Mouse (Mus musculus): ENCODE results near the gene Dnm3. TPM values are rescaled to one million over a fixed set of nuclear protein-coding genes. Genes with fewer than 3 reads are reported as not detected.

Gene Dnm3
- polyA plus RNA-seq, 1 experiment from 2014 or later = 2.8 TPM

- Histone ChIP-seq H3K9me3 (ENCODE audit: control insufficient read depth, low read length) (no peaks in the 10 kb centered on the region), H3K36me3 (ENCODE audit: control insufficient read depth, insufficient read depth, low read length) (no peaks in the 10 kb centered on the region), H3K9ac (ENCODE audit: low read length) (no peak overlapping the region), H3K4me1 (replicated peaks; ENCODE audit: control insufficient read depth, insufficient read depth, low read length) (0 out of 2 replicates have a peak, but pooled peaks cover 7% of the 10 kb centered on the region), H3K4me3 (ENCODE audit: low read length) (no peak overlapping the region), H3K27me3 (ENCODE audit: control insufficient read depth, insufficient read depth, low read depth, low read length) (peaks cover 19% of the 10 kb centered on the region), H3K27ac (ENCODE audit: low read length) (no peak overlapping the region), H3K4me2 (ENCODE audit: low read depth, low read length) (no peak overlapping the region)
- WGBS = 60% methylated on average over 1 of the region's 1 CpGs
- no peak for ATAC-seq (ENCODE audit: low read depth)
These were observed 4.9 kb downstream of the Dnm3 start for GRCm38 (mm10) chr1:162472949-162473348.

GRCm38 (mm10) chr1:162471089-162471488 lies 6.7 kb downstream of the Dnm3 start:
- Histone ChIP-seq H3K36me3 (ENCODE audit: control insufficient read depth, insufficient read depth, low read length) (no peaks in the 10 kb centered on the region), H3K9ac (ENCODE audit: low read length) (no peak overlapping the region), H3K27me3 (ENCODE audit: control insufficient read depth, insufficient read depth, low read depth, low read length) (peaks cover 10% of the 10 kb centered on the region), H3K4me2 (ENCODE audit: low read depth, low read length) (no peak overlapping the region), H3K4me3 (ENCODE audit: low read length) (no peak overlapping the region), H3K27ac (ENCODE audit: low read length) (no peak overlapping the region), H3K9me3 (ENCODE audit: control insufficient read depth, low read length) (no peaks in the 10 kb centered on the region), H3K4me1 (replicated peaks; ENCODE audit: control insufficient read depth, insufficient read depth, low read length) (no peaks in the 10 kb centered on the region)
- ATAC-seq (ENCODE audit: low read depth) = no peak

GRCm38 (mm10) chr1:162469752-162470280 lies 8.0 kb downstream of the Dnm3 start:
- H3K27ac ChIP-seq (ENCODE audit: low read length) = no peak overlapping the region
- H3K4me2 ChIP-seq (ENCODE audit: low read depth, low read length) = no peak overlapping the region
- 51% methylated on average over 2 of the region's 2 CpGs for WGBS
- ATAC-seq (ENCODE audit: low read depth) = no peak
- H3K9me3 ChIP-seq (ENCODE audit: control insufficient read depth, low read length) = no peaks in the 10 kb centered on the region
- peaks cover 3% of the 10 kb centered on the region for H3K27me3 ChIP-seq (ENCODE audit: control insufficient read depth, insufficient read depth, low read depth, low read length)
- H3K4me1 ChIP-seq (replicated peaks; ENCODE audit: control insufficient read depth, insufficient read depth, low read length) = no peaks in the 10 kb centered on the region
- H3K4me3 ChIP-seq (ENCODE audit: low read length) = no peak overlapping the region
- H3K36me3 ChIP-seq (ENCODE audit: control insufficient read depth, insufficient read depth, low read length) = no peaks in the 10 kb centered on the region
- no peak overlapping the region for H3K9ac ChIP-seq (ENCODE audit: low read length)

DNA sequence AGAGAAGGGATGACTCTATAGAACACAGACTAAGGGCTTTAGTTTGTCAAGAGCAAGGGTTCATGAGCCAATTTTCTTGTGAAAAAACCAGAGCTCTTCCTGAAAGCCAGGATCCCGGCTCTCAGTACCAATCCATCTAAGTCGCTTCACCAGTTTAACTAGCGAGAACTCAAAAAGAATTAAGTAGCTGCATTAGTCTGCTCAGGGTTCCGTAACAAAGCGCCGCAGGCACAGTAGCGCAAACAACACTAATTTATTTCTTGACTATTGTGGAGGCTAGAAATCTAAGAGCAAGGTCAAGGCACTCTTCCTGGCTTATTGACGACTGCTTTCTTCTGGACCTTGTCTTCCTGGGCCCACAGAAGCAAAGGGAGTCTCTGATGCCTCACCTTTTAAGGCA lies 14.2 kb downstream of the Dnm3 start:
- Histone ChIP-seq H3K4me1 (replicated peaks; ENCODE audit: control insufficient read depth, insufficient read depth, low read length) (no peaks in the 10 kb centered on the region), H3K9me3 (ENCODE audit: control insufficient read depth, low read length) (no peaks in the 10 kb centered on the region), H3K27me3 (ENCODE audit: control insufficient read depth, insufficient read depth, low read depth, low read length) (no peaks in the 10 kb centered on the region), H3K27ac (ENCODE audit: low read length) (no peak overlapping the region), H3K9ac (ENCODE audit: low read length) (no peak overlapping the region), H3K4me2 (ENCODE audit: low read depth, low read length) (no peak overlapping the region), H3K4me3 (ENCODE audit: low read length) (no peak overlapping the region), H3K36me3 (ENCODE audit: control insufficient read depth, insufficient read depth, low read length) (no peaks in the 10 kb centered on the region)
- WGBS = 81% methylated on average over 8 of the region's 8 CpGs
- ATAC-seq (ENCODE audit: low read depth) = no peak

DNA sequence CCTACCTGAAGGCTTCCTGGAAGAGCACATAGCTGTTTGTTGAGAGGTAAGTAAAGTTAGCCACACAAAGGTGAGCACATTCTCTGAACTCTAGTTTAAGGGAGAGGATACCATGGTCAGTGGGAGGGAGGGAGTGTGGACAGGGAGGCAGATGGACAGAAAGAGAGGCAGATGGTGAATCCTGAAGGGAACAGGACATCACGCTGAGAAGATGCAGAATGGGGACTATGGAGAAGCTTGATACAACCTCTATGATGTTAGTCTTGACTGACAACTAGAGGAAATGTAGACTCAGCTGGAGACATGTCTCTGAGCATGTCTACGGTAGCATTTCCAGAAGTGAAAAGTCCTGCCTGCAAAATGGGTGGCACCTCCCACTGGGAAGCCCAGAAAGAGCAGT lies 19.1 kb downstream of the Dnm3 start:
- Histone ChIP-seq H3K4me2 (ENCODE audit: low read depth, low read length) (no peak overlapping the region), H3K9me3 (ENCODE audit: control insufficient read depth, low read length) (no peaks in the 10 kb centered on the region), H3K27ac (ENCODE audit: low read length) (no peak overlapping the region), H3K4me3 (ENCODE audit: low read length) (no peak overlapping the region), H3K4me1 (replicated peaks; ENCODE audit: control insufficient read depth, insufficient read depth, low read length) (peaks cover under 1% of the 10 kb centered on the region; the same call in 1 of the 2 replicates), H3K36me3 (ENCODE audit: control insufficient read depth, insufficient read depth, low read length) (no peaks in the 10 kb centered on the region), H3K9ac (ENCODE audit: low read length) (no peak overlapping the region), H3K27me3 (ENCODE audit: control insufficient read depth, insufficient read depth, low read depth, low read length) (no peaks in the 10 kb centered on the region)
- no peak for ATAC-seq (ENCODE audit: low read depth)
- 81% methylated on average over 2 of the region's 2 CpGs for WGBS

GRCm38 (mm10) chr1:162456861-162457260 lies 21.0 kb downstream of the Dnm3 start:
- Histone ChIP-seq H3K27ac (ENCODE audit: low read length) (no peak overlapping the region), H3K36me3 (ENCODE audit: control insufficient read depth, insufficient read depth, low read length) (no peaks in the 10 kb centered on the region), H3K27me3 (ENCODE audit: control insufficient read depth, insufficient read depth, low read depth, low read length) (no peaks in the 10 kb centered on the region), H3K4me3 (ENCODE audit: low read length) (no peak overlapping the region), H3K4me1 (replicated peaks; ENCODE audit: control insufficient read depth, insufficient read depth, low read length) (peaks cover 5% of the 10 kb centered on the region), H3K9ac (ENCODE audit: low read length) (no peak overlapping the region), H3K4me2 (ENCODE audit: low read depth, low read length) (no peak overlapping the region), H3K9me3 (ENCODE audit: control insufficient read depth, low read length) (no peaks in the 10 kb centered on the region)
- 90% methylated on average over 6 of the region's 6 CpGs for WGBS
- no peak for ATAC-seq (ENCODE audit: low read depth)

DNA sequence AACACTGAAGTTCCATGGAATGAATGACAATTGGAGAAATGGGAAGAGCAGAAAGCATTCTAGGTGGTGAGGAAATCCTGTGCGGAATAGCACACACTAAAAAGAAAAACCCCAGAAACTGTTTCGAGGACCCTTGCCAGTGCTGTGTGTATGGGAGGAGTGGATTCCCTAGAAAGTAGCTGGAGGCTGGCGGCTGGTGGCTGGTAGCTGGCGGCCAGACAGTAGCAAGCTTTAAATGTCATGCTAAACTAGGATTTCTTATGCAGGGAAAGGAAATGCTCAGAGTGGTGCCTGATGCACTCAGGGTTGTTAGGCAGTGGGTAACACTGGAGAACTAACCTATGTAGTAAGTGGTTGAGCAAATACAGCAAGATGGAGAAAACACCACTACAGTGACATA lies 21.4 kb downstream of the Dnm3 start:
- Histone ChIP-seq H3K27me3 (ENCODE audit: control insufficient read depth, insufficient read depth, low read depth, low read length) (no peaks in the 10 kb centered on the region), H3K27ac (ENCODE audit: low read length) (no peak overlapping the region), H3K4me3 (ENCODE audit: low read length) (no peak overlapping the region), H3K9ac (ENCODE audit: low read length) (no peak overlapping the region), H3K4me2 (ENCODE audit: low read depth, low read length) (no peak overlapping the region), H3K36me3 (ENCODE audit: control insufficient read depth, insufficient read depth, low read length) (no peaks in the 10 kb centered on the region), H3K4me1 (replicated peaks; ENCODE audit: control insufficient read depth, insufficient read depth, low read length) (peaks cover 5% of the 10 kb centered on the region), H3K9me3 (ENCODE audit: control insufficient read depth, low read length) (no peaks in the 10 kb centered on the region)
- no peak for ATAC-seq (ENCODE audit: low read depth)
- 82% methylated on average over 4 of the region's 4 CpGs for WGBS

DNA sequence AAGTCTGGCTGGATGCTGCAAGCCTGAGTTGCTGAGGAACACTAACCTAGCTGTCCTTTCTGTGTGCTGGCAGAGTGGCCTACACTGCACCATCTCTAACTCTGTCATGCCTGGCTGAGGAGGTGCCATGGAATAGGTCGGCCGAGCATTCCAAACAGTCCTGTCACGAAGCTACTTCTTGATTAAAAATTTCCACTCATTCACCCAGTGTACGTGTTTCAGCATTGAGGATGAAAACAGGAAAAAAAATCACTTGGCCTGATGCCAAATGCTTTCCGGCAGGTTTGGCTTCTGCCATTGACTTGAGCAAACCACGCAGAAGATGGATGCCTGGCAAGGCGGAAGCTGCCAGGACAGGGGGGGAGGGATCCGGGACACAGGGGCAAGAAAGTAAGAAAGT lies 24.3 kb downstream of the Dnm3 start:
- no peaks in the 10 kb centered on the region for H3K9me3 ChIP-seq (ENCODE audit: control insufficient read depth, low read length)
- peak overlapping the region; percentile 25 for H3K4me2 ChIP-seq (ENCODE audit: low read depth, low read length)
- H3K27ac ChIP-seq (ENCODE audit: low read length) = no peak overlapping the region
- WGBS = 12% methylated on average over 8 of the region's 8 CpGs
- ATAC-seq (ENCODE audit: low read depth) = peak; percentile 61; the same call in 1 of the 2 replicates
- no peaks in the 10 kb centered on the region for H3K36me3 ChIP-seq (ENCODE audit: control insufficient read depth, insufficient read depth, low read length)
- no peaks in the 10 kb centered on the region for H3K27me3 ChIP-seq (ENCODE audit: control insufficient read depth, insufficient read depth, low read depth, low read length)
- H3K9ac ChIP-seq (ENCODE audit: low read length) = no peak overlapping the region
- H3K4me3 ChIP-seq (ENCODE audit: low read length) = no peak overlapping the region
- peaks cover 5% of the 10 kb centered on the region for H3K4me1 ChIP-seq (replicated peaks; ENCODE audit: control insufficient read depth, insufficient read depth, low read length)

- Histone ChIP-seq H3K4me3 (ENCODE audit: low read length) (no peak overlapping the region), H3K4me1 (replicated peaks; ENCODE audit: control insufficient read depth, insufficient read depth, low read length) (peaks cover 5% of the 10 kb centered on the region), H3K4me2 (ENCODE audit: low read depth, low read length) (no peak overlapping the region), H3K27ac (ENCODE audit: low read length) (no peak overlapping the region), H3K9me3 (ENCODE audit: control insufficient read depth, low read length) (no peaks in the 10 kb centered on the region), H3K27me3 (ENCODE audit: control insufficient read depth, insufficient read depth, low read depth, low read length) (no peaks in the 10 kb centered on the region), H3K36me3 (ENCODE audit: control insufficient read depth, insufficient read depth, low read length) (no peaks in the 10 kb centered on the region), H3K9ac (ENCODE audit: low read length) (no peak overlapping the region)
- ATAC-seq (ENCODE audit: low read depth) = no peak
- 60% methylated on average over 6 of the region's 6 CpGs for WGBS
These were observed 24.8 kb downstream of the Dnm3 start for GRCm38 (mm10) chr1:162453030-162453429.
